Mouse (Mus musculus): Measurements from ENCODE around the gene Lysmd4. TPM values are rescaled to one million over a fixed set of nuclear protein-coding genes. Genes with fewer than 3 reads are reported as not detected.

Lysmd4 gene
- 10 to 100 TPM; 17.4 to 18.1 TPM for total RNA-seq (2021)
- long read RNA-seq, experiment 1, transcript Lysmd4-201 (3 exons, 2,898 nt) = major isoform, 27 of 51 reads
- long read RNA-seq, experiment 1, transcript Lysmd4-209 (3 exons, 2,110 nt) = minor isoform, 12 of 51 reads
- long read RNA-seq, experiment 1, partial matches to known transcripts = 7 of 51 reads
- long read RNA-seq, experiment 1, other reads (novel, unspliced or antisense) = 5 of 51 reads
- long read RNA-seq, experiment 2, transcript Lysmd4-201 (3 exons, 2,898 nt) = major isoform, 39 of 70 reads
- long read RNA-seq, experiment 2, transcript Lysmd4-209 (3 exons, 2,110 nt) = minor isoform, 12 of 70 reads
- long read RNA-seq, experiment 2, partial matches to known transcripts = 11 of 70 reads
- long read RNA-seq, experiment 2, other reads (novel, unspliced or antisense) = 8 of 70 reads

GRCm38 (mm10) chr7:67222220-67222862, at the start of gene Lysmd4:
Gene Lysmd4, plus strand, starts transcription at chr7:67222544.
- intact Hi-C loops (cut with DNase I) = no loop called here
- DNase-seq = peak; percentile 96 to 98

GRCm38 (mm10) chr7:67173522-67174195, 48.7 kb upstream of the Lysmd4 start:
- intact Hi-C loops (cut with DNase I) = no loop called here
- DNase-seq = no peak

GRCm38 (mm10) chr7:67183786-67184185, 38.6 kb upstream of the Lysmd4 start:
- intact Hi-C loops (cut with DNase I) = no loop called here
- DNase-seq = no peak

- intact Hi-C loops (cut with DNase I) = loop anchor here (1.0 to 5.0 kb wide), 4 partner anchors 137 to 489 kb away; no protein-coding TSS in a partner anchor
- DNase-seq = peak; percentile 75 to 78
Measured at GRCm38 (mm10) chr7:67199412-67199811, 22.9 kb upstream of the Lysmd4 start.

- intact Hi-C loops (cut with DNase I) = no loop called here
- DNase-seq = no peak
Measured at GRCm38 (mm10) chr7:67203625-67204024, 18.7 kb upstream of the Lysmd4 start.

- intact Hi-C loops (cut with DNase I) = no loop called here
- DNase-seq = no peak
Measured at GRCm38 (mm10) chr7:67205734-67206425, 16.5 kb upstream of the Lysmd4 start.

- no peak for DNase-seq
- intact Hi-C loops (cut with DNase I) = no loop called here
Measured at GRCm38 (mm10) chr7:67206496-67206895, 15.8 kb upstream of the Lysmd4 start.

GRCm38 (mm10) chr7:67207701-67208100, 14.6 kb upstream of the Lysmd4 start:
- DNase-seq = no peak
- intact Hi-C loops (cut with DNase I) = no loop called here

GRCm38 (mm10) chr7:67208317-67208716, 14.0 kb upstream of the Lysmd4 start:
- no peak for DNase-seq
- intact Hi-C loops (cut with DNase I) = no loop called here

GRCm38 (mm10) chr7:67210004-67210833, 12.1 kb upstream of the Lysmd4 start:
- DNase-seq = no peak
- intact Hi-C loops (cut with DNase I) = no loop called here

GRCm38 (mm10) chr7:67211341-67211740, 11.0 kb upstream of the Lysmd4 start:
- no peak for DNase-seq
- intact Hi-C loops (cut with DNase I) = no loop called here

- DNase-seq = no peak
- intact Hi-C loops (cut with DNase I) = no loop called here
Measured at GRCm38 (mm10) chr7:67211971-67212370, 10.4 kb upstream of the Lysmd4 start.

GRCm38 (mm10) chr7:67213589-67213988, 8.8 kb upstream of the Lysmd4 start:
- intact Hi-C loops (cut with DNase I) = no loop called here
- DNase-seq = no peak

- no peak for DNase-seq
- intact Hi-C loops (cut with DNase I) = no loop called here
Measured at GRCm38 (mm10) chr7:67216351-67216750, 6.0 kb upstream of the Lysmd4 start.

- peak; percentile 79 to 88 for DNase-seq
- intact Hi-C loops (cut with DNase I) = loop anchor here (1.0 kb wide), 1 partner anchor 414 kb away; no protein-coding TSS in a partner anchor
Measured at GRCm38 (mm10) chr7:67217025-67217424, 5.3 kb upstream of the Lysmd4 start.

GRCm38 (mm10) chr7:67225943-67226625, 3.7 kb downstream of the Lysmd4 start:
- no peak for DNase-seq
- intact Hi-C loops (cut with DNase I) = no loop called here

GRCm38 (mm10) chr7:67227538-67227937, 5.2 kb downstream of the Lysmd4 start:
- no peak for DNase-seq
- intact Hi-C loops (cut with DNase I) = no loop called here

GRCm38 (mm10) chr7:67228390-67228789, 6.0 kb downstream of the Lysmd4 start:
- intact Hi-C loops (cut with DNase I) = no loop called here
- DNase-seq = no peak
